Mouse (Mus musculus) spleen, postnatal 0 days (tissue): ENCODE measurements around the gene Ccdc141. TPM values are rescaled to one million over a fixed set of nuclear protein-coding genes. Genes with fewer than 3 reads are reported as not detected.

Source experiments
- polyA plus RNA-seq: library from polyadenylated mRNA; unstranded; fragments of >200 nt; fragmentation: Nextera tagmentation; extraction: Ambion mirVana; gene quantifications from 2 replicates; pipeline ENCODE4 v1.2.1, GENCODE M21; 2015

The Ccdc141 gene
- polyA plus RNA-seq: 2.2 and 3.0 TPM in 2 replicates

DNA sequence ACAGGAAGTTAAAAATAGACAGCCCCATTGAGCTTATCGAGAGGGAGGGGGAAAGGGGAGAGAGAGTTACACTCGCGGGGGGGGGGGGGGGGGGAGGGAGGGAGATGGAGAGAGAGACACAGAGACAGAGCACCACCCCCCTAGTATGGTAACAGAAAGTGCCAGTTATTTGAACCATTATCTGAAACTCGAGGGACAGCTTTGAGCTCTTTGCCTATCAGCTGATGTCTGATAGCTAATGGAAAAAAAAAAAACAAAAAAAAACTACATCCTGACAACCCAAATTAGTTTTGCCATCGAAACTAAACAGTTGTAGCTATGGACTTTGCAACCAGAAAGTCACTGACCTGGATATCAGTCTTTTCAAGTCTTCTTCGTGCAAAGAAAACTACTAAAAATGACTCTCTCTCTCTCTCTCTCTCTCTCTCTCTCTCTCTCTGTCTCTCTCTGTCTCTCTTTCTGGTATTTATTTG is at the start of gene Ccdc141:
Gene Ccdc141 (minus strand): TSS at position 4 of the 473 bp plus-strand sequence.

DNA sequence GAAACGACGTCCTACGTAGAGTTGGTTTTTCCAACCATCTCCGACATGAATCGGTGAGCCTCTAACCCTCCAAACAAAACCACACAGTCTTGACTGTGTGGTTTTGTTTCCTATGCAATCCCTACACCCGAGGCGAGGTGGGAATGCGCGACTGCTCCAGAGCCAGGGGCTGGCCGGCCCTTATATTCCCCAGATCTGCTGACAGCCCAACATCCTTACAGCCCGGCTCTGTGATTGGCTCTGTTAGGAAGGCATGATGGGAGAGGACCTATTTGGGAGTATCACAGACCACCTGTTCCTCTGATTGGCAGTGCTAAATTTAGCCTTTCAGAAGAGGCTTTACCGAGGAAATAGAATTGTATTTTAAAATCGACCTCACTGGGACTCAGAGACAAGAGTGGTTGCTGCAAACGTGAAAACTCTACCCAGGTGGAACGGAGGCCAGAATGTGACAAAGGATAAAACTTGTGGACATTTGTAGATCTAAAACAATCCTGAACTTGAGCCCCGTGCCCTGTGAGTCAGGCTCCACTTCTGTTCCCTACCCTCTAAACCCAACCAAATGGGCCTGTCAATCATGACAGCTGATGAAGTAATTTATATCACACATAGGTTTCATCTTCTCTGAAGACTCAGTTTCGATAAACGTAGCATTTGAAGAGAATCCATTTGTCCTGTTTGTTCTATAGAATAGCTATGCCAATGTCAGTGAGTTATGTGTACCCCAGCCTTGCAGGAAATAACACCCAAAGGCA is 187.9 kb downstream of the Ccdc141 start, which contains the start of gene Ttn:
Gene Ttn (minus strand): TSS at position 157 of the 755 bp plus-strand sequence.

Other genes with a start within 250 kb of the Ccdc141 start
- 0.04 and 0.25 TPM in 2 replicates for gene Ttn, start 188.1 kb downstream of the Ccdc141 start, polyA plus RNA-seq
- 1.7 and 2.3 TPM in 2 replicates for gene Sestd1, start 110.0 kb upstream of the Ccdc141 start, polyA plus RNA-seq